Mouse (Mus musculus): ENCODE measurements around the gene Mmrn1. TPM values are rescaled to one million over a fixed set of nuclear protein-coding genes. Genes with fewer than 3 reads are reported as not detected.
A peak's percentile ranks its signal among the peaks of the same experiment; 100 is the strongest.

Gene Mmrn1
- polyA plus RNA-seq, 1 experiment: 3.6 TPM

DNA sequence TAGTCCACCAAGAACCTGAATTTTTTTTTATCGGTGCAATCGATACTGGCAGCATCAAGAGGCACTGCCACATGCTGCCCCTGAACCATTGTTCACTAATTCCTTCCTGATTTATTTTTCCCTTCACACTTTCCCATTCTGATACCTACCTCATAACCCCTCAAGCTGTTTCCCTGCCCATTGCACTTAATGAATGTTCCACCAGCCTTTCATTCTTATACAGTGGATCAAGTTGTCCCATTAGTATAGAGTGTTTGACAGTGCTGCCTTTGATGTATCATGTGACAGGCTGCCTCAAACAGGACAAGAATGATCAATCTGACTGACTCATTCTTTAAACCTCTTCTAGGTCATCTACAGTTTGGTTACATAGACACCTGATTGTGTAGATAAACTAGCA, 37.9 kb downstream of the Mmrn1 start:
- peak; percentile 45 for DNase-seq (ENCODE audit: low read depth)
- TF ChIP-seq POLR2A (IDR thresholded peaks at IDR 0.05; ENCODE audit: borderline replicate concordance, extremely low read depth, insufficient read depth, insufficient read length, poor library complexity, severe bottlenecking): no peak
- TF ChIP-seq CTCF (IDR thresholded peaks at IDR 0.05; ENCODE audit: borderline replicate concordance, extremely low read depth, insufficient read depth, insufficient read length): no peak

DNA sequence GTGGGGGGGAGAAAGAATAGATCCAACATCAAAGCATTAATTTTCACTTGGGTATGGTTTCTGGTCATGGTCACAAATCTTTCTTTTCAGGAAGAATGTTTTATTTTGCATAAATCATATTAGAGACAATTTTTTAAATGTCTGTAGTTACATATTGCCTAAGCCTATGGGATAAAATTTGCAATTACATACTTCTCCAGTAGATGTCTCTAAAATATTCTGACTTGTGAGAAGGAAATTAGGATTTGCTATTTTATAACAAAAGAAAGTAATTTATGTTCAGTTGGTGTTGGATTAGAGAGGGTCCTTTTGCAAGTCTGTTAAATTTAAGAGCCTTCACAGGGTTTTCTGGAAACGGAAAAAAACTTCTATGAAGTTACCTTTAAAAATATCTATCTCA, 39.0 kb downstream of the Mmrn1 start:
- peak; percentile 43 for DNase-seq (ENCODE audit: low read depth)
- TF ChIP-seq CTCF (IDR thresholded peaks at IDR 0.05; ENCODE audit: borderline replicate concordance, extremely low read depth, insufficient read depth, insufficient read length) (0 out of 2 replicates have a peak, but pooled peaks have one; percentile 7), POLR2A (IDR thresholded peaks at IDR 0.05; ENCODE audit: borderline replicate concordance, extremely low read depth, insufficient read depth, insufficient read length, poor library complexity, severe bottlenecking) (no peak)

DNA sequence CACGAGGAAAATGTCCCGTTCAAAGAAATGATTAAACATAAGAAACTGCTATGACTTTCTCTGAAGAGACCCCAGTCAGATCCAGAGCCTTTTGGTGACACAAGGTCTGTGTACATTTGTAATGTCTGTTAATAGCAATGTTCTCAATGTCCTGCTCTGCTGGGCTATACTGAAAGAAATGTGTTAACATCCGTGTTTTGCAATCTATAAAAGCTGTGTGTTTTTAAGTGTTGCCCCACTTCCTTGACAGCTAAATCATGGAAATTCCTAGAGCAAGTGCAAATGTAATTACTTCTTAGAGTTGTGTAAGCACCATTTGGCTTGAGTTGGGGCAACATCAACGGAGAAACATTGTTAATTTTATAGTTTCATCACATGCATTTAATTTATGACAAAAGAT, 42.2 kb downstream of the Mmrn1 start:
- DNase-seq (ENCODE audit: low read depth): no peak
- TF ChIP-seq POLR2A (IDR thresholded peaks at IDR 0.05; ENCODE audit: borderline replicate concordance, extremely low read depth, insufficient read depth, insufficient read length, poor library complexity, severe bottlenecking): no peak

DNA sequence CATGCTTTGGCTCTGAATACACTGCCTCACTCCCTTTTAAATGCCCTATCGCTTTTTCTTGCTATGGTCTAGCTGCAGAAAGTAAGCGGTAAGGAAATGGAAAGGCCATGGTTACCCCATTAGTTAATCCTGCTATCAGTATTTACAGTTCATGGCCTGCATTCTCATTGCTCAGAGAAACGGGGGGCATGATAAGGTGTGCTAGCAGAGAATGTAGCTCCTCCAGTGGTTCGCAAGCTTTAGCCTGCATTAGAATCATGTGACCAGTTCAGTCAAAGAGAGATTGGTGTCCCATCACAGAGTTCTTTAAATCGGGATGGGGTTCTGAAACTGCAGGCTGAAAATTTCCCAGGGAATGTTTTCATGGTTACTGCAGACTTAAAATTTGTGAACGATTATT, 44.6 kb downstream of the Mmrn1 start:
- DNase-seq (ENCODE audit: low read depth): peak; percentile 45
- TF ChIP-seq CTCF (IDR thresholded peaks at IDR 0.05; ENCODE audit: borderline replicate concordance, extremely low read depth, insufficient read depth, insufficient read length) (no peak), POLR2A (IDR thresholded peaks at IDR 0.05; ENCODE audit: borderline replicate concordance, extremely low read depth, insufficient read depth, insufficient read length, poor library complexity, severe bottlenecking) (no peak)

DNA sequence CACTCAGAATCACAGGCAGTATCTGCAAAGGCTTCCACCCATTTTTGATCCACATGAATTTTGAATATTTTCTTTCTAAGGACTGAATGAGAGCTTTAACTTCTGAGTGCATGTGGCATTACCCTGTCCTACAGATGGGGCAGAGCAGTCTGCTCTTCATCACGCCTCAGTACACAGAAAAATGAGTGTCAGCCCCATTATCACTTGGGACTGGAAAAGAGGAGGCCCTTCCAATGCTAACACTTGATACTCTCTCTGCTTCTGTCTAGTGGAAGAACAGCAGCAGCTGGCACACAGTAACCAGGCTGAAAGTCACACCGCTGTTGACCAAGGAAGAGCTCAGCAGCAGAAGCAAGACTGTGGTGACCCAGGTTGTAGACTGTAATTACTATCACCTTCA, 46.0 kb downstream of the Mmrn1 start:
- DNase-seq (ENCODE audit: low read depth): peak; percentile 50
- TF ChIP-seq CTCF (IDR thresholded peaks at IDR 0.05; ENCODE audit: borderline replicate concordance, extremely low read depth, insufficient read depth, insufficient read length) (no peak), POLR2A (IDR thresholded peaks at IDR 0.05; ENCODE audit: borderline replicate concordance, extremely low read depth, insufficient read depth, insufficient read length, poor library complexity, severe bottlenecking) (no peak)

DNA sequence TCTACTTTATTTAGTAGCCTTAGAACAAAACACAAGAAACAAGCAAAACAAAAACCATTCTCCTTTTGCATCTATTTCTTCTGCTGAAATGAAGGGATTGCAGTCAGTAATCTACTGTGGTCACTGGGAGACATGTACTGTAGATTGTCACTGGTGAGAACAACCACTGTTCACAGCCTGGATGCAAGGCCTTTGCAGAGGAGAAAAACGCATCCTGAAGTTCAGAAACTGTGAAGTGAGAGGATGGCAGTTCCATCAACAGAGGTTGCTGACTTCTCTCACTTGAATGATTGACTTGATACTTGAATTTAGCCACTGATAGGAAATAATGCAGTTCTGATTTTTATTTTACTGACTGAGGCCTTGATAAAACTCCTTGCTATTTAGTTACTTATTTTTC, 53.8 kb downstream of the Mmrn1 start:
- no peak for TF ChIP-seq CTCF (IDR thresholded peaks at IDR 0.05; ENCODE audit: borderline replicate concordance, extremely low read depth, insufficient read depth, insufficient read length)
- no peak for TF ChIP-seq POLR2A (IDR thresholded peaks at IDR 0.05; ENCODE audit: borderline replicate concordance, extremely low read depth, insufficient read depth, insufficient read length, poor library complexity, severe bottlenecking)
- no peak for DNase-seq (ENCODE audit: low read depth)

DNA sequence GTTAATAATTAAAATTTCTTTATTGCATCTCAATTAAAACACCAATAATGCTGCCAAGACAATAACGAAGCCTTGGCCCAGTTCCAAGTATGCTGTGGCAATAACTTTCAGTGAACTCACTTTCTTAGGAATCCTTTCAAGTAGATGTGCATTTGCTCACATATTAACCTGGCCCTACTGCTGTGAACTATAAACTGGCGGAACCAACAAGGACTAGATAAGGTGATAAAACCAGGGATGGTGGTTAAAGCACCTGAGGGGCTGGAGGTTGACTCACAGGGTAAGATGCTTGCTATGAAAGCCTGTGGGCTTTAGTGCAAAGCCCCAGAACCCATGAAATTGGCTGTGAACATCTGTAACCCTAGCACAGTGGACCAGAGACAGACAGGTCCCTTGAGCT, 54.3 kb downstream of the Mmrn1 start:
- DNase-seq (ENCODE audit: low read depth): no peak
- TF ChIP-seq CTCF (IDR thresholded peaks at IDR 0.05; ENCODE audit: borderline replicate concordance, extremely low read depth, insufficient read depth, insufficient read length) (no peak), POLR2A (IDR thresholded peaks at IDR 0.05; ENCODE audit: borderline replicate concordance, extremely low read depth, insufficient read depth, insufficient read length, poor library complexity, severe bottlenecking) (no peak)

DNA sequence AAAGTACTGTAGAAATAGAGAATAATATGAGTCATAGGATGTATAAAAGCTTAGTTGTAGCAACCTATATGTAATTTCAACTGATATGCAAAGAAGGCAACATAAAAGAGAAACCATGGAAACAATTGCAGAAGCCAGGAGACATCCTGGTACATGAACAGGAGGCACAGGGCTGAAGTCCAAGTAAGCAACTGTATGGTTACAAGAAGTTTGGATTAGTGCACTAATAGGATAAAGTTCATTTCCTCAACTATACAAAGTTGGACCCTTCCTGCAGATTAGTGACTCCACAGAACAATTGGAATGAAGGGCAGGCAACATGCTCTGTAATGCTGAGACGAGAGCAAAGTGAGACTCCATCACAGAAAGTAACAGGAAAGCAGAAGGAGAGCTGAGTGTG, 59.6 kb downstream of the Mmrn1 start:
- TF ChIP-seq CTCF (IDR thresholded peaks at IDR 0.05; ENCODE audit: borderline replicate concordance, extremely low read depth, insufficient read depth, insufficient read length) (no peak), POLR2A (IDR thresholded peaks at IDR 0.05; ENCODE audit: borderline replicate concordance, extremely low read depth, insufficient read depth, insufficient read length, poor library complexity, severe bottlenecking) (no peak)
- DNase-seq (ENCODE audit: low read depth): no peak

DNA sequence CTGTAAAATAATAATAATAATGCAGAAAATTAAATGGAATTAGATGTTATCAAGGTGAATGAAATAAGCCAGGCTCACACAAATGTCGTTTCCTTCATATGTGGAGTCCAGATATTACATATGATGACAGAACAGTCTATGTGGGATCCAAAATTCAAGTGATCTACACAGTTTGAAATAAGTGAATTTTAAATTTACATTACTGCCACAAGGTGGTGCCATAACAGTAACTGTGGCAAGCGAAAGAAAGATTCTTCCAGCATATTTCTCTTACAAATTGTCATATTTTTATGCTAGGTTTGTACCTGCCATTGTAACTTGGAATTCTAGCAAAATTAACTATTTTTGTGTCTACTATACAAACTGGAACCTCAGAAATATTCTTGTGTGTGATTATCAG, 61.1 kb downstream of the Mmrn1 start:
- TF ChIP-seq CTCF (IDR thresholded peaks at IDR 0.05; ENCODE audit: borderline replicate concordance, extremely low read depth, insufficient read depth, insufficient read length) (no peak), POLR2A (IDR thresholded peaks at IDR 0.05; ENCODE audit: borderline replicate concordance, extremely low read depth, insufficient read depth, insufficient read length, poor library complexity, severe bottlenecking) (no peak)
- peak; percentile 77 for DNase-seq (ENCODE audit: low read depth)

DNA sequence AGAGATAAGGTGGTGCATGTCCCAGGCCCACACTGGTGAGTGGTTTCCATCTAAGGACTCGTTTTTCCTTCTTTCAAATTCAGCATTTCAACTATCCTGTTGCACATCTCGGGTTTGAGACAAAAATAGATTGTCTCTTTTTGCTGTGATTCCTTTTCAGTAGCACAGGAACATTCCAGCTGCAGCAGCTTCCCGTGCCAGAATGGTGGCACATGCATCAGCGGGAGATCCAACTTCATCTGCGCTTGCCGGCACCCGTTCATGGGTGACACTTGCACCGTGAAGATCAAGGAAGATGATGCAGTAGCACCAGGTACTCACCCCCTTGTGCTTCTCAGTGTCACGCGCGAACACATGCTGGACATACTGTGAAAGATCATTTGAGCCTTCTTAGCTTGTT, 62.1 kb downstream of the Mmrn1 start:
- DNase-seq (ENCODE audit: low read depth): no peak
- no peak for TF ChIP-seq POLR2A (IDR thresholded peaks at IDR 0.05; ENCODE audit: borderline replicate concordance, extremely low read depth, insufficient read depth, insufficient read length, poor library complexity, severe bottlenecking)
- TF ChIP-seq CTCF (IDR thresholded peaks at IDR 0.05; ENCODE audit: borderline replicate concordance, extremely low read depth, insufficient read depth, insufficient read length): no peak

DNA sequence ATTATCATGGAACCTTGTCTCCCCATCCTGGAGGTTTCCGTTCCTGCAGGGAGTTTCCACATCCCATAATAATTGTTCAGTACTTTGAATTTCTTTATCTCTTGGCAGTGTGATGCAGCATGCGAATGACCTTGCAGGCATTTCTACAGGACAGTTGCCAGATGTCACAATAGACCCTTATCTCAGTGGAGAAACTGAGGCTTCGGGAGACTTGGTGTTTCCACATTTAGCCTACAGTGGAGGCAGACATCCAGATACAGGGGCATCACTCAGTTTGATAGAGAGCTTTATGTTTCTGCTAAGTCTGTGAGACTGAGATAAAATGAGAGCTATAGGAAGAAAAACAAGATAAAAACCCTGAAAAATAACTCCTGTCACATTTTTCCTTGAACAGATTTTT, 63.0 kb downstream of the Mmrn1 start:
- no peak for TF ChIP-seq POLR2A (IDR thresholded peaks at IDR 0.05; ENCODE audit: borderline replicate concordance, extremely low read depth, insufficient read depth, insufficient read length, poor library complexity, severe bottlenecking)
- no peak for DNase-seq (ENCODE audit: low read depth)

DNA sequence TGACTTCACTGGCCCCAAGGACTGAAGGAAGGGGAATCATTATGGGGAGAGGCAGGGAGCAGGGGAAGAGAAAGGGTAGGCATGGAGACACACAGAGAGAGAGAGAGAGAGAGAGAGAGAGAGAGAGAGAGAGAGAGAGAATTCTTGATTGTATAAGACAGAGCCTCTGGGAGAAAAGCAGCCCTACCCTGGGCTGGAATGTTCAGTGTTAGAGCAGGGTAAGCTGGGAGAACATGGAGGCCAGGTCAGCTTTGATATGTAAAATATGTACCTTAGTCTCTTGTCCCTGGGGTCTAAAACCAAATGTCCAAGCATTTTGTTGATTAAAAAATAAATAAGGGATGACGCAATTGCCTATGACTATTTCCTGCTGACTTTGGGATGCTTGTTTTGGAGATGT, 67.6 kb downstream of the Mmrn1 start:
- TF ChIP-seq CTCF (IDR thresholded peaks at IDR 0.05; ENCODE audit: borderline replicate concordance, extremely low read depth, insufficient read depth, insufficient read length): no peak
- no peak for TF ChIP-seq POLR2A (IDR thresholded peaks at IDR 0.05; ENCODE audit: borderline replicate concordance, extremely low read depth, insufficient read depth, insufficient read length, poor library complexity, severe bottlenecking)
- DNase-seq (ENCODE audit: low read depth): no peak
